Mouse (Mus musculus) bone marrow, adult 2 months (tissue): ENCODE data around the gene Ndufs2.

Source experiments
- CTCF ChIP-seq: fragments of 200-500 bp; IDR thresholded peaks from 2 replicates; pipeline ENCODE4 v1.5.1; 2011; ENCODE audit warnings: low read length, control low read depth; ENCODE audit not compliant: control insufficient read depth, insufficient read depth
- POLR2A ChIP-seq: fragments of 200-500 bp; IDR thresholded peaks from 2 replicates; pipeline ENCODE4 v1.6.1; 2011; ENCODE audit warnings: low read depth, mild to moderate bottlenecking, control low read depth, low read length, borderline replicate concordance; ENCODE audit not compliant: control insufficient read depth

GRCm38 (mm10) chr1:171205704-171206493 lies 45.3 kb downstream of the Ndufs2 start:
- TF ChIP-seq CTCF (no peak), POLR2A (no peak)
